Mouse (Mus musculus) embryo, embryonic 10 days (tissue): ENCODE results near the gene Fezf2.

Source experiments
- DNase-seq: peaks from one replicate; pipeline ENCODE4 v3.0.0-alpha.2; 2015; ENCODE audit warnings: low spot score

The Fezf2 gene

GRCm38 (mm10) chr14:12348089-12348488 lies at the start of gene Fezf2:
Gene Fezf2 (minus strand): TSS chr14:12348189.
- DNase-seq = no peak

GRCm38 (mm10) chr14:12397561-12397960 lies 49.6 kb upstream of the Fezf2 start:
- peak; percentile 48 for DNase-seq

GRCm38 (mm10) chr14:12394318-12394717 lies 46.3 kb upstream of the Fezf2 start:
- DNase-seq = peak; percentile 14

- peak; percentile 79 for DNase-seq
Observed at GRCm38 (mm10) chr14:12393271-12393861, 45.4 kb upstream of the Fezf2 start.

- DNase-seq = peak; percentile 21
Observed at GRCm38 (mm10) chr14:12391167-12391566, 43.2 kb upstream of the Fezf2 start.

GRCm38 (mm10) chr14:12388806-12389436 lies 40.9 kb upstream of the Fezf2 start:
- peak; percentile 77 for DNase-seq

GRCm38 (mm10) chr14:12388192-12388795 lies 40.3 kb upstream of the Fezf2 start:
- DNase-seq = peak; percentile 73

GRCm38 (mm10) chr14:12387176-12387575 lies 39.2 kb upstream of the Fezf2 start:
- no peak for DNase-seq

- DNase-seq = no peak
Observed at GRCm38 (mm10) chr14:12377883-12378282, 29.9 kb upstream of the Fezf2 start.

GRCm38 (mm10) chr14:12377289-12377688 lies 29.3 kb upstream of the Fezf2 start:
- no peak for DNase-seq

GRCm38 (mm10) chr14:12375451-12375850 lies 27.5 kb upstream of the Fezf2 start:
- DNase-seq = no peak

- peak; percentile 25 for DNase-seq
Observed at GRCm38 (mm10) chr14:12350271-12350916, 2.4 kb upstream of the Fezf2 start.

GRCm38 (mm10) chr14:12349334-12350090 lies 1.5 kb upstream of the Fezf2 start:
- peak; percentile 38 for DNase-seq

GRCm38 (mm10) chr14:12346865-12347600 lies 956 bp downstream of the Fezf2 start:
- peak; percentile 51 for DNase-seq

GRCm38 (mm10) chr14:12346011-12346864 lies 1.8 kb downstream of the Fezf2 start:
- peak; percentile 45 for DNase-seq

- DNase-seq = peak; percentile 48
Observed at GRCm38 (mm10) chr14:12345241-12345921, 2.6 kb downstream of the Fezf2 start.

- DNase-seq = peak; percentile 53
Observed at GRCm38 (mm10) chr14:12344746-12345240, 3.2 kb downstream of the Fezf2 start.

GRCm38 (mm10) chr14:12344061-12344745 lies 3.8 kb downstream of the Fezf2 start:
- no peak for DNase-seq

- DNase-seq = peak; percentile 27
Observed at GRCm38 (mm10) chr14:12343451-12343941, 4.5 kb downstream of the Fezf2 start.
